Mouse (Mus musculus) megakaryocyte-erythroid progenitor cell, adult 5 weeks (primary cell): ENCODE data around the gene Psen1. TPM values are rescaled to one million over a fixed set of nuclear protein-coding genes. Genes with fewer than 3 reads are reported as not detected.

ENCODE experiments used
- polyA plus RNA-seq: library from polyadenylated mRNA; stranded (reverse); fragments of >175 nt; gene quantifications from 2 replicates; pipeline ENCODE4 v1.2.3, GENCODE M21; 2012

Gene Psen1
- 24.8 and 26.0 TPM in 2 replicates for polyA plus RNA-seq

GRCm38 (mm10) chr12:83687934-83688315, at the start of gene Psen1:
Gene Psen1, plus strand, starts transcription at chr12:83688152.

GRCm38 (mm10) chr12:83763311-83764043, 75.5 kb downstream of the Psen1 start, which contains the start of gene Papln:
Gene Papln, plus strand, starts transcription at chr12:83763634.

Other genes starting within 250 kb of the Psen1 start
- gene Dpf3, start 200.4 kb upstream of the Psen1 start, polyA plus RNA-seq: 7.1 and 12.9 TPM in 2 replicates
- gene Dcaf4, start 167.7 kb upstream of the Psen1 start, polyA plus RNA-seq: 15.0 and 19.9 TPM in 2 replicates
- 9.6 and 9.8 TPM in 2 replicates for gene Zfyve1, start 90.9 kb upstream of the Psen1 start, polyA plus RNA-seq
- gene Rbm25, start 56.9 kb upstream of the Psen1 start, polyA plus RNA-seq: 45.6 and 66.7 TPM in 2 replicates
- gene Papln, start 75.5 kb downstream of the Psen1 start, polyA plus RNA-seq: 0.01 and 0.02 TPM in 2 replicates
- gene Numb, start 233.8 kb downstream of the Psen1 start, polyA plus RNA-seq: 12.8 and 16.1 TPM in 2 replicates